Comparison of ENCODE assay signal across 34 mouse cellular contexts in genomic region chr12:72296552-72296951, GRCm38 (mm10).
"Had no signal": no experiment of that assay in that cellular context is flagged by ENCODE, and none has a peak within 500 bp of the region (broad histone marks: within the 10 kb centered on the region; RNA-seq: fewer than 3 reads in every experiment).

No protein-coding gene starts in this region.

- H3K4me2 ChIP-seq: heart, embryonic 12.5 days; heart, embryonic 13.5 days; heart, embryonic 15.5 days; hindbrain, embryonic 12.5 days; hindbrain, embryonic 13.5 days; hindbrain, embryonic 14.5 days; hindbrain, embryonic 15.5 days; intestine, embryonic 15.5 days; kidney, embryonic 15.5 days had no signal

- H3K36me3 ChIP-seq: heart, embryonic 12.5 days; heart, embryonic 13.5 days; heart, embryonic 15.5 days; hindbrain, embryonic 12.5 days; hindbrain, embryonic 13.5 days; hindbrain, embryonic 15.5 days; intestine, embryonic 15.5 days; kidney, embryonic 15.5 days had no signal

- H3K4me1 ChIP-seq: heart, embryonic 12.5 days; heart, embryonic 13.5 days; heart, embryonic 15.5 days had no signal

- DNase-seq: heart, postnatal 10 days; heart, postnatal 14 days; heart, postnatal 36 days; heart, postnatal 4 days; kidney, adult 11 months; kidney, adult 18-20 months; kidney, adult 2 months; kidney, adult 8-10 months; kidney, adult 9 months; kidney, postnatal 10 days; kidney, postnatal 14 days; kidney, postnatal 25 days; kidney, postnatal 36 days; kidney, postnatal 4 days; layer of hippocampus, adult 9-11 months; layer of hippocampus, postnatal 36 days had no signal

- H3K4me3 ChIP-seq: heart, embryonic 12.5 days; heart, embryonic 13.5 days; heart, embryonic 15.5 days; hindbrain, embryonic 10.5 days; hindbrain, embryonic 12.5 days; hindbrain, embryonic 13.5 days; hindbrain, embryonic 15.5 days; intestine, embryonic 15.5 days; kidney, embryonic 15.5 days; layer of hippocampus, adult 2 months; left cerebral cortex, adult 2 months had no signal

- H3K9ac ChIP-seq: heart, embryonic 12.5 days; heart, embryonic 13.5 days; heart, embryonic 15.5 days; hindbrain, embryonic 12.5 days; hindbrain, embryonic 13.5 days; hindbrain, embryonic 14.5 days; hindbrain, embryonic 15.5 days; intestine, embryonic 15.5 days; kidney, embryonic 15.5 days had no signal

- H3K27ac ChIP-seq: heart, embryonic 13.5 days; heart, embryonic 15.5 days; hindbrain, embryonic 10.5 days; hindbrain, embryonic 12.5 days; hindbrain, embryonic 13.5 days; hindbrain, embryonic 14.5 days; hindbrain, embryonic 15.5 days; hindbrain, postnatal 0 days; intestine, embryonic 15.5 days; kidney, embryonic 15.5 days; kidney, postnatal 0 days; layer of hippocampus, adult 2 months; left cerebral cortex, adult 2 months had no signal

- H3K27me3 ChIP-seq: heart, embryonic 12.5 days; heart, embryonic 13.5 days; heart, embryonic 15.5 days; hindbrain, embryonic 12.5 days; hindbrain, embryonic 13.5 days; hindbrain, embryonic 15.5 days; intestine, embryonic 15.5 days; kidney, embryonic 15.5 days had no signal

- H3K9me3 ChIP-seq: hindbrain, embryonic 12.5 days; hindbrain, embryonic 13.5 days; hindbrain, embryonic 15.5 days; intestine, embryonic 15.5 days; kidney, embryonic 15.5 days had no signal

- ATAC-seq: hindbrain, embryonic 16.5 days; hindbrain, postnatal 0 days; inflammation-experienced regulatory T-cells, adult 6 months; intestine, embryonic 15.5 days; intestine, embryonic 16.5 days; intestine, postnatal 0 days had no signal
